Mouse (Mus musculus): Measurements from ENCODE around the gene F9.
"Not testable (repeated sequence)": the region's sequence is repeated elsewhere in the genome, so short reads cannot be mapped to it uniquely, and the experiment has no call there.

F9 gene

DNA sequence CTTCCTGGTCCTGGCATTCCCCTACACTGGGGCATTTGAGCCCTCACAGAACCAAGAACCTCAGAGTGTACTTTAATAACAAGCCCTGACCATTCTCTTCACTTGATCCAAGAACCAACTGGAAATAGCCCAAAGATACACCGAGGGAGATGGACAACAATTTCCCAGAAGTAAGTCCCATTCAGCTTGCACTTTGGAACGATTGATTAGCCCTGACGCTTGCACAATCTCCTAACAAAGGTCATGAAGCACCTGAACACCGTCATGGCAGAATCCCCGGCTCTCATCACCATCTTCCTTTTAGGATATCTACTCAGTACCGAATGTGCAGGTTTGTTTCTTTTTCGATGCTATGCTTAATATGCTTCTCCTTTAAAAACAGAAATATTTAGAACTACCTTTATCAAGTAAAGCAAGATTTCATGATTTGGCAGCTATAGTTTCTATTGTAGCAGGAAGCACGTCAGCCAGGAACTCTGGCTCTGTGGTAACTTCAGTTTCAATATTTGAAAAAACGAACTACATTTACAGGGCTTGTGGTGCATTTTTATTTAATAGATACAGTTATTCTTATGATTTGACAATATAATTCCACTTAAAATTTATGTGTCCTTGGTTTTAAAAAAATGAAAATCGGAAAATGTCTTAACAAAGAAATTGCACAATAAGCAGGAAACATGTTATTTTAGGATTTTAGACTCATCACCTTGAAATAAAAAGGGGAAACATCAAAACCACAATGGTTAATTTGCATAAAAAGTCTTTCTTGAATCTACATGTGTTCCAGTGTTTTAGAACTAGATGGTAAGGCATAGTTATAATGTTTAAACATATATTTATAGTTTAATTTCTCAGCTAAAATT lies at the start of gene F9:
Gene F9 (plus strand): TSS at position 244 of the 863 bp plus-strand sequence.
- in situ Hi-C loops (cut with MboI; ENCODE audit: unreplicated experiment in 2 of 2): loop anchor here in 1 of 2 experiments (10.0 kb wide), 2 partner anchors 395 to 405 kb away; no protein-coding TSS in a partner anchor

DNA sequence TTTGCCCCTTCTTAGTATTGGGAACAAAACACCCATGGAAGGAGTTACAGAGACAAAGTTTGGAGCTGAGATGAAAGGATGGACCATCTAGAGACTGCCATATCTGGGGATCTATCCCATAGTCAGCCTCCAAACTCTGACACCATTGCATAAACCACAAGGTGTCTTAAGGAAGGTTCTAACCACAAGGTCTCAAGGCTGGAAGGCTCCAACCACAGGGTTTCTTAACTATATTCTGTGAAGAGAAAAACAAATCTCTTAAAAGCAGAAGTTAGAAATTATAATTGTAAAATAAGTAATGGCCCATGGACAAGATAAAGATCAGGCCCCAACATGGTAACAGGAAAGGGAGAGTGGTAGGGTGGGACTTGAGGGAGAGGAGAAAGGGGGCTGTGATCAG lies 29.5 kb upstream of the F9 start:
- in situ Hi-C loops (cut with MboI; ENCODE audit: unreplicated experiment in 2 of 2): not testable (repeated sequence)

DNA sequence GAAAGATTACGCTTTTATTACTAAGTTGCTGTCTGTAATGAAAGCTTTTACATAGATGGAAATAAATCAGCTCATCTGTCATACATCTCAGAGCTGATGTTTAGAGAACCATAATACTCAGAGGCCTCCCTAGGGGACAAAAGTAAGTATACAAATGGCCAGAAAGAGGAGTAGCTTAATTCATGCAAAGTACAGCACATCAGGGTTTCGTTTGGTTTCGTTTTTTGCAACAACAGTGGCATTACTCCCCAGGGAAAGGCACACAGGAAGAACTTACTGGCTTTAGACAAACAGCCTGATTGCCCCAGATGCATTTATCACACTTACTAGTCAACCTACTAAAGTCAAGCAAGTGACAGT lies 800 bp downstream of the F9 start:
- in situ Hi-C loops (cut with MboI; ENCODE audit: unreplicated experiment in 2 of 2): loop anchor here in 1 of 2 experiments (10.0 kb wide), 2 partner anchors 395 to 405 kb away; no protein-coding TSS in a partner anchor

DNA sequence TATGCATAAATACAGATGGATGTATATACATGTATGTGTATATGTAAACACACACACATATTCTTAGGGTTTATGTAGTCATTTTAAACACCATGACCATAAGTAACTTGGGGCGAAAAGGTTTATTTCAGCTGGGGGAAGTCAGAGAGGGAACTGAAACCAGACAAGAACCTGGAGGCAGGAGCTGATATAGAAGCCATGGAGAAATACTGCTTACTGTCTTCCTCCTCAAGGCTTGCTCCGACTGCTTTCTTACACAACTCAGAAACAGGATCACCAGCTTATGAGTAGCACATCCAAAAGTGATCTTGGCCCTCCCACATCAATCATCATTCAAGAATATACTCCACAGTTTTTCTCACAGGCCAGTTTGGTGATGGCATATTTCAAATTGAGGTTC lies 2.2 kb downstream of the F9 start:
- in situ Hi-C loops (cut with MboI; ENCODE audit: unreplicated experiment in 2 of 2): loop anchor here in 1 of 2 experiments (10.0 kb wide), 2 partner anchors 397 to 403 kb away; no protein-coding TSS in a partner anchor

DNA sequence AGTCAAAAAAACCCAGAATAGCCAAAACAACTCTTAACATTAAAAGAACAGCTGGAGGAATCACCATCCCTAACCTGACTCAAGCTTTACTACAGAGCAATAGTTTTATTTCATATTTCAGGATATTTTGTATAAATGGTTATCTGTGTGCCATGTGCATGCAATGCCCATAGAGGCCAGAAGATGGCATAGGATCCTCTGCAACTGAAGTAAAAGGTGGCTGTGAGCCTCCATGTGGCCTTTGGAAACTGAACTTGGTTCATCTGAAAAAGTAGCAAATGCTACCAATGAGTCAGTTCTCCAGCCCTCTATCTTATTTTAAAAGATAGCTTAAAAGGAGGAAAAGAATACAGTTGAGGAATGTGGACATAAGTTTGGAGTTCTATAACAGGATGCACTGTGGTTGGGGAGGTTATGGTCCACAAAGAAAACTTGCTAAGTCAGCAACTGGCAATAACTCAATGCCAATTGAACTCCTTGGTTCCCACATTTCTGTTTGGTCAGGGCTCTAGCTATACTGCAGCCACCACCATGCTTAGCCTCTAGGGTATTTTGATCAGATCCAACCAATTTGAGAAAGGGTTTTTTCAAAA lies 13.9 kb downstream of the F9 start:
- in situ Hi-C loops (cut with MboI; ENCODE audit: unreplicated experiment in 2 of 2): loop anchor here in 1 of 2 experiments (10.0 kb wide), 2 partner anchors 452 to 1488 kb away; no protein-coding TSS in a partner anchor

DNA sequence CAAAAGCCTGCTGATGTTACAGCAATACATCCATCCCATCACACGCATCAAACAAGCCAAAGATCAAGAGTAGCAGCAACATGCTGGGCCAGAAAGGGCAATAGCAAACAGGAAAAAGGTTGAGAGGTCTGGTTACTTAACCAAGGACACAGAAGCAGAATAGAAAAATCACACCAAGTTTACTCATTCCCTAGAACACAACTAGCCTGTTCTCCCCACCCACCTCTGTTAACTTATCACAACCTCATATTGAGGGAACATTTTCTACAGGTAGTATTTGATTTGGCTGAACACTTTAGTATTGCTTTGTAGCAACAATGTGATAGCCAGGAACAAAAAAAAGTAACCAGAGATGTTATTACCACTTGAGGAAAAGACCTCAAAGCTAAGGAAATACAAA lies 15.3 kb downstream of the F9 start:
- in situ Hi-C loops (cut with MboI; ENCODE audit: unreplicated experiment in 2 of 2): loop anchor here in 1 of 2 experiments (10.0 kb wide), 2 partner anchors 450 to 1490 kb away; no protein-coding TSS in a partner anchor

DNA sequence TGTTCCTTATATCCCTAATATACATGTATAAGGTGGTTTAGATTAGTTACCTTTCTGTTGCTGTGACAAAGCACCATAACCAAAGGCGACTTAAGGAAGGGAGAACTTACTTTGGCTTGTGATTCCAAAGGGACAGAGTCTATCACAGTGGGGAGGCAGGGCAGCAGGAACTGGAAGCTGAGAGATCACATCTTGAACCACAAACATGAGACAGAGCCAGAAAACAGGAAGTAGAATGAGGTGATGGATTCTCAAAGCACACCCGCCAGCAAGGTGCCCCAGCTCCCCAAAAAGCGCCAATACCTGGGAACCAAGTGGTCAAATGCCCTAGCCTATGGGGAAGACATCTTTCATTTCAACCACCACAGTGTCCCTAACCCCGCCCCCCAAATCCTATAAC lies 21.7 kb downstream of the F9 start:
- in situ Hi-C loops (cut with MboI; ENCODE audit: unreplicated experiment in 2 of 2): loop anchor here in 1 of 2 experiments (5.0 kb wide), 2 partner anchors 414 to 829 kb away; no protein-coding TSS in a partner anchor

DNA sequence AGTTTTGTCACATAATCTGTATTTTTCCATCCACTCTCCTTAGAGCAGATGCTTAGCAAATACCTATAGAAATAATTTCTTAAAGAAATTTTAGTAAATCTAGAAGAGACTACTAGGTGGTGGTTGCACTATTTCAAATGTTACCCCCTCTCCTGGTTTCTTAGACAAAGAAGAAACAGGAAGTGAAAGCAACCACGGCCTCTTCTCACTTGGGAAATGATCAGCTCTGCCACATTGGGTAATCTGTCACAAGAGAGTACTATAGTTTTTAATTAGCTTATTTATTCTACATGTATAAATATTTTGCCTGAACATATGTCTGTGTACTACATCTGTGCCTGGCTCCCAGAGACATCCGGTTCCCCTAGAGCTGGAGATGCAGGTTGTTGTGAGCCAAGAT lies 22.3 kb downstream of the F9 start:
- in situ Hi-C loops (cut with MboI; ENCODE audit: unreplicated experiment in 2 of 2): loop anchor here in 1 of 2 experiments (5.0 kb wide), 2 partner anchors 414 to 829 kb away; no protein-coding TSS in a partner anchor

DNA sequence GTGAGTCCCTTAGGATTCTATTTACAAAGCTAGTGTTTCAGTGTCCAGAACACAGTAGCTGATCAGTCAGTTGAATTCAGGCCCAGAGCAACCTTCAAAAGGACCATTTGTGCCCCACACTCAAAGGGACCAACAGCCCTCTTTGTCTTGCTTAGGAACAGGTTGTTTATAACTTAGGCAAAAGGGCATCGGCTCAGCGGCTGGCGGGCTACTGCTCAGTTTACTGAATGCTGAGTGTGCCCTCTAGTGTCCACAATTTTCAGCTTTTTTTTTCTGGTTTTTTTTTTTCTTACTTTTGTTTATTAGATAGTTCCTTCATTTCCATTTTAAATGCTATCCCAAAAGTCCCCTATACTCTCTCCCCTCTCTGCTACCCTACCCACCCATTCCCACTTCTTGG lies 27.4 kb downstream of the F9 start:
- in situ Hi-C loops (cut with MboI; ENCODE audit: unreplicated experiment in 2 of 2): loop anchor here (5.0 to 25.0 kb wide), 3 partner anchors 834 to 1414 kb away; no protein-coding TSS in a partner anchor

DNA sequence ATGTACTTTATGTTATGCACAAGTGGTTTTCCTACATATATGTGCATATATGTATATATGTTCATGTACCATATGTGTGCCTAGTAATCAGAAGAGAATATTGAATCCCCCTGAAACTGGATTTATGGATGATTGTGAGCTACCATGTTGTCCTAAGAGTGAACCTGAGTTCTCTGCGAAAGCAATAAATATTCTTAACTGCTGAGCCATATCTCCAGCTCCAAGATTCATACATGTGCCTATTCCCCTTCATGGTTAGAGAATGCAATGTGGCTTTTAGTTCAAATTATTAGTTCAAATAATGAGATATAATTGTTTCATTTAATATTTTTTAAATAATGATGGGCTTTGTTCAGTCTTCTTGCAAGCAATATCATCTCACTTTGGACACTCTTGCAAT lies 55.5 kb downstream of the F9 start:
- in situ Hi-C loops (cut with MboI; ENCODE audit: unreplicated experiment in 2 of 2): no loop called here

DNA sequence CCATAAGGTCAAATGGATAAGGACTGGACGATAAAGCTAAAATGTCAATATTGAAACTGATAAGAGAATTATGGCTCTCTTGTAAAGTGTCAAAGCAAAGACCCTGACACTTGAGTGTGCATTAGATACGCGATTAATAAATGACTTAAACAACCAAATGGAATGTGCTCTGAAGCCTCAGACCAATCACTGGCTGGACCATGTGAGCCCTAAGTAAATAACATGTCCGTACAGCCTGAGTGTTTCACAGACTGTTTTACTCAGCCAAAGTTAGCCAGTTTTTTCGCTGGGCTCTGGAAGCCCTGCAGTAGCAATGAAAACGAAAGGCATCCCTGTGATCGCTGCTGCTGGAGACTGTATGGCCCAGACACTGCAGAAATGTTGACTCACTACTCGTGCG lies 55.9 kb downstream of the F9 start:
- in situ Hi-C loops (cut with MboI; ENCODE audit: unreplicated experiment in 2 of 2): no loop called here

DNA sequence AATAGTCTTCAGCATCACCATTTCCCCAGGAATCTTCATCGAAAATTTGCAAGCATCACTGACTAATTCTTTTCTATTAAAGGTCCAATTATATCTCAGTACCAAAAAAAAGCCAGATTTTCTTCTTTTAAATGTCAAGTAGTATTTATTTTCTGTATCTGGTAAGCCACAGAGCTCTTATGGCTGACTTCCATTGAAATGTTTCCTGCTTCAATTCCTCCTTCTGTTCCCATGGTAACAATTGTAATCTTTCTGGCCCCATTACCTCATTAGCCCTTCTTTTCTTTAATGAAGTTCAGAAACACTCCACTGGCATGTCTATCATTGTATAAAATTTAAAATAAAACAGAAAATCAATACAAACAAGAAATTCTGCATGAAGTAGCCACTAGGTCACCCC lies 76.1 kb downstream of the F9 start:
- in situ Hi-C loops (cut with MboI; ENCODE audit: unreplicated experiment in 2 of 2): no loop called here

All from v-Abl transformed pro-B cells (cell line).